ENCODE assay signal across 9 mouse cellular contexts in the genomic region with DNA sequence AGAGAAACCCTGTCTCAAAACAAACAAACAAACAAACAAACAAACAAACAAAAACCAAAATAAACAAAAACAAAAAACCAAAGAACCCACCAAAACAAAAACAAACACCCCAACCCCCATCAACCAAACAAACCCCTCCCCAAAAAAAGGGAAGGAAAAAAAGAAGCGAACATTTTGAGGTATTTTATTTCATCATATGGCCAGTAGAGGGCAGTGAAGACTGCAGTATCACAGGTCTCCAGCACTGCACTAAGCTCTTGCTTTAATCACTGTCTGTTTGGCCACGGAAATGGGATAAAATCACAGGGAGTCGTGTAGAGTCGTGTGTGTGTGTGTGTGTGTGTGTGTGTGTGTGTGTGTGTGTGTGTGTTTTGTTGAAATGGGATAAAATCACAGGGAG. TPM values are rescaled to one million over a fixed set of nuclear protein-coding genes. Genes with fewer than 3 reads are reported as not detected.
DNase-seq lines count a peak whose midpoint lies in the region; ATAC-seq lines count a peak whose summit lies in the region.
"Had no signal": no experiment of that assay in that cellular context is flagged by ENCODE, and none has a peak within 500 bp of the region (broad histone marks: within the 10 kb centered on the region; RNA-seq: fewer than 3 reads in every experiment).

No protein-coding gene starts in this region.

- H3K36me3 ChIP-seq in heart, embryonic 12.5 days = peaks cover 17% of the 10 kb centered on the region

- DNase-seq in heart, adult 18-20 months = peak; percentile 20 to 57
- DNase-seq in right cerebral cortex, adult 18-20 months = peak; percentile 18
- no peak for DNase-seq in right cerebral cortex, postnatal 14 days
- DNase-seq in c-Kit-positive CD71-positive TER-119-positive erythroid progenitor cells, embryonic 14.5 days (ENCODE audit: low spot score) = peak; percentile 41
- DNase-seq in naive thymus-derived CD4-positive, alpha-beta T cell, adult 2 months (ENCODE audit: low read depth) = peak; percentile 81
- DNase-seq in gastrocnemius, postnatal 36 days = no peak
- DNase-seq in adrenal gland, postnatal 10 days = no peak

- no peak overlapping the region for H3K27ac ChIP-seq in heart, embryonic 12.5 days (ENCODE audit: poor library complexity, severe bottlenecking)
- H3K27ac ChIP-seq: limb, embryonic 13.5 days had no signal

- WGBS in heart, embryonic 12.5 days = 9% methylated on average over 4 of the region's 4 CpGs

- no peak overlapping the region for H3K4me3 ChIP-seq in heart, embryonic 12.5 days
- H3K4me3 ChIP-seq: limb, embryonic 13.5 days had no signal

- intact Hi-C loops in gastrocnemius, postnatal 36 days (cut with DNase I) = no loop called here

- peaks cover 9% of the 10 kb centered on the region; the same call in 1 of the 2 replicates for H3K4me1 ChIP-seq in heart, embryonic 12.5 days (replicated peaks)

- no peak overlapping the region for H3K9ac ChIP-seq in heart, embryonic 12.5 days
- H3K9ac ChIP-seq: limb, embryonic 13.5 days had no signal

- no peaks in the 10 kb centered on the region for H3K27me3 ChIP-seq in heart, embryonic 12.5 days (replicated peaks)
- H3K27me3 ChIP-seq: limb, embryonic 13.5 days had no signal

- ATAC-seq in heart, embryonic 12.5 days (ENCODE audit: insufficient number of reproducible peaks, low FRiP score) = no peak

- H3K9me3 ChIP-seq in heart, embryonic 12.5 days (replicated peaks) = no peaks in the 10 kb centered on the region
- H3K9me3 ChIP-seq: limb, embryonic 13.5 days had no signal

- no peak overlapping the region for H3K4me2 ChIP-seq in heart, embryonic 12.5 days
- H3K4me2 ChIP-seq: limb, embryonic 13.5 days had no signal

RNA-seq across cellular contexts. Expression of a gene that starts 4.6 kb away (rescaled TPM):
- 10 to 100 TPM in 1 of 2 experiments, 1 to 10 TPM in 1; 10.0 to 10.8 TPM for total RNA-seq in heart, adult 18-20 months (2021)
- 8.9 and 9.1 TPM in 2 replicates for polyA plus RNA-seq in heart, embryonic 12.5 days (2016; fragmentation: Nextera tagmentation; extraction: Ambion mirVana)
- 10 to 100 TPM; 10.2 to 11.5 TPM for total RNA-seq in gastrocnemius, postnatal 36 days (2021)
- total RNA-seq in adrenal gland, postnatal 10 days (2021) = 10 to 100 TPM in 1 of 2 experiments, 1 to 10 TPM in 1; 7.9 to 10.7 TPM

Comparison
In these comparisons a context has a peak if more than half of its experiments do, and no peak if none do; other contexts are left out.
1. DNase-seq: peak in heart, adult 18-20 months (2 of 2), right cerebral cortex, adult 18-20 months (single experiment), c-Kit-positive CD71-positive TER-119-positive erythroid progenitor cells, embryonic 14.5 days (single experiment) and naive thymus-derived CD4-positive, alpha-beta T cell, adult 2 months (single experiment); none in right cerebral cortex, postnatal 14 days (single experiment), gastrocnemius, postnatal 36 days (0 of 2) and adrenal gland, postnatal 10 days (single experiment).